Mouse (Mus musculus) liver, adult 2 months (tissue): ENCODE measurements around the gene Gm6096.

Experiments used
- CTCF ChIP-seq: fragments of 200-500 bp; IDR thresholded peaks from 2 replicates; pipeline ENCODE4 v1.5.1; 2011; ENCODE audit warnings: low read depth, low read length, control low read depth
- POLR2A ChIP-seq: fragments of 200-500 bp; IDR thresholded peaks from 2 replicates; pipeline ENCODE4 v1.6.1; 2011; ENCODE audit warnings: low read length, control low read depth; ENCODE audit not compliant: insufficient read depth; ENCODE audit errors: extremely low read depth

DNA sequence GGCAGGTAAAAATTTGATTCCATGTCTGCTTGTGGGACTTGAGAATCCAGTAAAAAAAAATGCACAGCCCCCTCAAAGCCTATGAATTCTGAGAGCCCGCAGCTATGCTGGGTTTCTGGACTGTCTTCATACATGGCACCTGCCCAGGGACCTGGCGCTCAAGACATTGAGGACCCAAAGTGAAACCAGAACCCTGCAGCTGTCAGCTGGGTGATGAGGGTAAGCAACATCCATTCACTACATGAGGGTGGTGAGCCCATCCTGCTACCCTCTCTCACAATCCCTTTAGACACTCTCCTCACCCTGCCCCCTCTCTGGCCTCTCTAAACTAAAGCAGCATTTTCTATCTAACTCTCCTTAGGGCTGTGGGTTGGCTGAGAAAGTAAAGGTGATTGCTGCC, 26.8 kb downstream of the Gm6096 start:
- TF ChIP-seq CTCF (no peak), POLR2A (no peak)
